Mouse (Mus musculus) heart, adult 2 months (tissue): ENCODE measurements around the gene Mrpl23.

ENCODE experiments used
- CTCF ChIP-seq: fragments of 200-600 bp; IDR thresholded peaks from 2 replicates; pipeline ENCODE4 v1.8.1; 2022; ENCODE audit warnings: antibody characterized with exemption, mild to moderate bottlenecking, moderate library complexity
- EP300 ChIP-seq: fragments of 200-500 bp; IDR thresholded peaks from 2 replicates; pipeline ENCODE4 v1.6.1; 2011; ENCODE audit warnings: low read depth, low read length, control low read depth; ENCODE audit not compliant: insufficient read depth
- POLR2A ChIP-seq: fragments of 200-500 bp; IDR thresholded peaks from 2 replicates; pipeline ENCODE4 v1.6.1; 2011; ENCODE audit warnings: mild to moderate bottlenecking, low read depth, low read length, control low read depth; ENCODE audit not compliant: insufficient read depth

- TF ChIP-seq POLR2A (no peak), CTCF (no peak), EP300 (no peak)
Measured at GRCm38 (mm10) chr7:142548706-142549105, 16.2 kb downstream of the Mrpl23 start.
